29 mouse cellular contexts compared by ENCODE assay signal in the genomic region with DNA sequence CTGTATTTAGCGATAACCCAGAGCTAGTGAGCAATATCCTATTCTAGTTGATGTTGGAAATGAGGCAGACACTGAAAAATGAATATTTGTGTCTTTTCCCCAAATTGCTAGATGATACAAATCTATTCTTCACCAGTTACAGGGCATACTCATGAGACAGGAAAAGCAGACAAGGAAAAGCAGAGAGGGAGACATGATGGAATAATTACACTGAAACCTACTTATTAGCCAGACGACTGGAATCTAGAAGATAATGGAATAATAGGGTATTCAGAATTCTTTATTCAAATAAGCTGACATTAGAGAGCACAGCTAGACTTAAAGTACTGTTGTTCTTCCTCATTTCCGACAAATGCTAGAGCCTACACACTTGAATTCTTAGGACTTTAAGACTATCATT.
"Had no signal": no experiment of that assay in that cellular context is flagged by ENCODE, and none has a peak within 500 bp of the region (broad histone marks: within the 10 kb centered on the region; RNA-seq: fewer than 3 reads in every experiment).

No protein-coding gene starts in this region.

- ATAC-seq: hindbrain, embryonic 16.5 days; inflammation-experienced regulatory T-cells, adult 6 months; intestine, embryonic 15.5 days; intestine, postnatal 0 days; liver, postnatal 0 days had no signal

- H3K36me3 ChIP-seq: heart, embryonic 15.5 days; hindbrain, embryonic 10.5 days; hindbrain, embryonic 12.5 days; intestine, embryonic 15.5 days; limb, embryonic 10.5 days; limb, embryonic 12.5 days; liver, embryonic 13.5 days; liver, embryonic 15.5 days had no signal

- H3K4me1 ChIP-seq: heart, embryonic 13.5 days; heart, embryonic 15.5 days; hindbrain, embryonic 10.5 days; hindbrain, embryonic 12.5 days; intestine, embryonic 15.5 days; limb, embryonic 12.5 days; liver, embryonic 13.5 days; liver, embryonic 15.5 days had no signal

- H3K4me2 ChIP-seq: heart, embryonic 11.5 days; heart, embryonic 13.5 days; heart, embryonic 15.5 days; hindbrain, embryonic 12.5 days; hindbrain, embryonic 14.5 days; intestine, embryonic 15.5 days; limb, embryonic 12.5 days; liver, embryonic 11.5 days; liver, embryonic 13.5 days; liver, embryonic 15.5 days had no signal

- H3K27me3 ChIP-seq: heart, embryonic 13.5 days; heart, embryonic 15.5 days; hindbrain, embryonic 12.5 days; intestine, embryonic 15.5 days; limb, embryonic 12.5 days; liver, embryonic 13.5 days; liver, embryonic 15.5 days had no signal

- DNase-seq: gastrocnemius, postnatal 14 days; gastrocnemius, postnatal 36 days; heart, adult 11 months; heart, adult 2 months; heart, postnatal 4 days; kidney, adult 18-20 months; kidney, adult 8-10 months; kidney, postnatal 10 days; kidney, postnatal 25 days; kidney, postnatal 4 days; liver; liver, embryonic 13.5 days; liver, postnatal 0 days had no signal

- H3K9me3 ChIP-seq: heart, embryonic 15.5 days; intestine, embryonic 15.5 days; limb, embryonic 10.5 days; limb, embryonic 12.5 days; liver, embryonic 13.5 days; liver, embryonic 15.5 days had no signal

- H3K27ac ChIP-seq: heart, adult 2 months; heart, embryonic 13.5 days; heart, embryonic 15.5 days; hindbrain, embryonic 10.5 days; hindbrain, embryonic 12.5 days; hindbrain, embryonic 14.5 days; intestine, embryonic 15.5 days; layer of hippocampus, adult 2 months; left cerebral cortex, adult 2 months; limb, embryonic 10.5 days; limb, embryonic 12.5 days; liver, embryonic 13.5 days; liver, embryonic 15.5 days had no signal

- H3K4me3 ChIP-seq: heart, adult 2 months; heart, embryonic 13.5 days; heart, embryonic 15.5 days; hindbrain, embryonic 10.5 days; hindbrain, embryonic 12.5 days; intestine, embryonic 15.5 days; layer of hippocampus, adult 2 months; left cerebral cortex, adult 2 months; limb, embryonic 10.5 days; limb, embryonic 12.5 days; liver, embryonic 13.5 days; liver, embryonic 15.5 days had no signal

- H3K9ac ChIP-seq: heart, embryonic 13.5 days; heart, embryonic 15.5 days; hindbrain, embryonic 12.5 days; hindbrain, embryonic 14.5 days; intestine, embryonic 15.5 days; limb, embryonic 12.5 days; liver, embryonic 13.5 days; liver, embryonic 15.5 days; liver, postnatal 0 days had no signal
